Mouse (Mus musculus) spleen, adult 2 months (tissue): ENCODE measurements around the gene Gmppa.

Experiments
- CTCF ChIP-seq: fragments of 200-500 bp; IDR thresholded peaks from 2 replicates; pipeline ENCODE4 v1.5.1; 2011; ENCODE audit warnings: mild to moderate bottlenecking, inconsistent platforms; ENCODE audit not compliant: insufficient read depth, insufficient read length, insufficient replicate concordance; ENCODE audit errors: extremely low read depth
- POLR2A ChIP-seq: fragments of 200-500 bp; IDR thresholded peaks from 2 replicates; pipeline ENCODE4 v1.6.1; 2011; ENCODE audit warnings: low read depth, low read length, inconsistent platforms

- no peak for TF ChIP-seq POLR2A
- TF ChIP-seq CTCF = no peak
These were observed 16.2 kb downstream of the Gmppa start for GRCm38 (mm10) chr1:75451900-75452299.
